Mouse (Mus musculus) ovary, postnatal 36 days (tissue): ENCODE data around the gene Trem1.

Experiments
- DNase-seq: peaks from one replicate; pipeline ENCODE4 v3.0.0; 2022; ENCODE audit warnings: low spot score, mixed read lengths

Trem1 gene

DNA sequence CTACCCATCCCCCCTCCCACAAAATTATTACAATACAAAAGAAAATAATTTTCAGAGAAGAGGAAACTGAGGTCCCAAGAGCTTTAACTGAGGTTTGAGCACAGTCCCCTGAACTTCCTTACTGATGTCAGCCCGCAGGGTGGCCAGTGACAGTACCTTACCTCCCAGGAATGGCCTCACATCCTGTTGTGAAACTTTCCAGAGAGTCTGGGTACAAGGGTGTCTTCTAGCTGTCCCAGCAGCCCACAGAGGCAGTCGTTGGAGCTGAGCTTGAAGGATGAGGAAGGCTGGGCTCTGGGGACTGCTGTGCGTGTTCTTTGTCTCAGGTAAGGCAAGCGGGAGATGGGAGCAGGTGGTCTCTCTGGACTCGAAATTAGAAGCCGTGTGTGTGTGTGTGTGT, at the start of gene Trem1:
Gene Trem1 (plus strand): TSS at position 251 of the 400 bp plus-strand sequence.
- DNase-seq: no peak

DNA sequence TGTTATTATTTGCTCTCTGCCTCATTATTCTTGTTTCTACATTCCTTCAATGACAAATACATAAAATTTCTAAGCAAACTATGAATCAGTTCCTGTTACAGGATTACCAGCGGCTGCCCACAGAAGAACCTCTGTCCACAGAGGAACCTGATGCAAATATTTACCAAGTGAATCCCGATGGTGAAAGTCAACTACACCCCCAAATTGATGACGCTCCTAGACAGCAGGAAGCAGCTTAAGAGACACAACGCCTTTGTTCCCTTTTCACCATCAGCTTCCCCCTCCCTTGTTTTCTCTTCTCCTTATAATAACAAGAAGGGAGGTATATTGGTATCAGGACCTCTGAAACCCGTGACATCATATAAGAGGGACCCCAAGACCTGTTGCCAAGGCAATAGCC, 47.3 kb upstream of the Trem1 start:
- no peak for DNase-seq

DNA sequence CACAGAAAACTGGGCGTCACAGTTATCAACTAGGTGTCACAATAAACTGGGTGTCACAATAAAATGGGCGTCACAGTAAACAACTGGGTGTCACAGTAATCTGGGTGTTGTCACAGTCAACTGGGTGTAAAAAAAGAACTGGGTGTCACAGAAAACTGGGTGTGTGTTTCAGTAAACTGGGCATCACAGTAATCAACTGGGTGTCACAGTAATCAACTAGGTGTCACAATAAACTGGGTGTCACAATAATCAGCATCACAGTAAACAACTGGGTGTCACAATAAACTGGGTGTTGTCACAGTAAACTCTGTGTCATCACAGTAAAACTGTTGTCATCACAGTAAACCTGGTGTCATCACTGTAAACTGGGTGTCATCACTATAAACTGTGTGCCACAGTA, 40.2 kb upstream of the Trem1 start:
- no peak for DNase-seq

DNA sequence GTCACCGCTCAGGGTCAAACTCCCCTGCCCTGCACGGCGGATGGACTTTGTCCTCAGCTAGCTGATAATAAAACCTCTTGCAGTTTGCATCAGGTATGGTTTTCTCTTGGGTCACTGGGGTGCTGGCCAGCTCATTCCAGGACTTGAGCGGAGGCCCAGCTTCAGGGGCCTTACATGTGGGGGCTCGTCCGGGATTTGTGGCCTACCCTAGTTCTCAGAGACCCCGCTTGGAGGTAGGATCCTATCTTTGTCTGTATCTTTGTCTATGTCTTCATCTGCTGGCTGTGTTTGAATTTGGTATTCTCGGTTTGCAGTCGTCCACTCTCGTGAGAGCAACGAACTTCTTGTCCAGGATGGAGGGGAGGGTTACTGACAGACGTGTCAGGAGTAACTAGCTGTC, 29.5 kb upstream of the Trem1 start:
- DNase-seq: no peak

DNA sequence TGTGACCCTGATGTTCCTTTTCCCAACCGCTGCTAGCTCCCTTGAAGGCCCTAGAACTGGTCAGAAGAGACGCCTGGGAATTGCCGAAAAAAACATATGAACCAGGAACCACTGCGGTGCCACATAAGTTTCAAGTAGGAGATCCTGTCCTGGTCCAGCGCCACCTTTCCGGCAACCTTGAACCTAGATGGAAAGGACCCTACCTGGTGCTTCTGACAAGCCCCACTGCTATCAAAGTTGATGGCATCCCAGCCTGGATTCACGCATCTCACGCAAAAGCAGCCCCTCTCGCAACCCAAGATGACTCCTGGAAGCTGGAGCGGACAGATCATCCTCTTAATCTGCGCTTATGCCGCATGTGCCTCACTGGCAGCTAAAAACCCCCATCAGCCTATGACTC, 20.0 kb upstream of the Trem1 start:
- no peak for DNase-seq

DNA sequence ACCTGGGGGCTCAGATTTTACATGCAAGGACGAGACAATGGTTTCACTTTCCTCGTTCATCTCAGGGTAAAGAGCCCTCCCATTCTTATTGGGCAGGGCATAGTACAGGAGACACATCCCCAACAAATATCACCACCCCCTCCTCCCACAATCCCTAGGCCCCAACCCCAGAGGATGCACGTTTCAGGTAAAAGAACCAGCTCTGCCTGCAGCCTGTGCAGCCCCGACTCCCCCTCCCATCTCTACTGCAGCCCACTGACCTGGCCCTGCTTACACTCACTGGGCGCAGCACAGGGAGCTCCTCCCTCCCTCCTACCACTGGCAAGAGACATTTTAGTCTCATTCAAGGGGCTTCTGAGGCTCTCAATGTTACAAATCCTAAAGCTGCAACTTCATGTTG, 19.1 kb upstream of the Trem1 start:
- no peak for DNase-seq

DNA sequence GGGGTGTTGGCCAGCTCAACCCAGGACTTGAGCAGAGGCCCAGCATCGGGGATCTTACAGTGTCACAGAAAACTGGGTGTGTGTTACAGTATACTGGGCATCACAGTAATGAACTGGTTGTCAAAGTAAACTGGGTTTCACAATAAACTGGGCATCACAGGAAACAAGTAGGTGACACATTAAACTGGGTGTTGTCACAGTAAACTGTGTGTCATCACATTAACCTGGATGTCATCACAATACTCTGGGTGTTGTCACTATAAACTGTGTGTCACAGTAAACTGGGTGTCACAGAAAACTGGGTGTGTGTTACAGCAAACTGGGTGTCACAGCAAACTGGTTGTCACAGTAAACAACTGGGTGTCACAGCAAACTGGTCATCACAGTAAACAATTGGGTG, 17.1 kb upstream of the Trem1 start:
- no peak for DNase-seq

DNA sequence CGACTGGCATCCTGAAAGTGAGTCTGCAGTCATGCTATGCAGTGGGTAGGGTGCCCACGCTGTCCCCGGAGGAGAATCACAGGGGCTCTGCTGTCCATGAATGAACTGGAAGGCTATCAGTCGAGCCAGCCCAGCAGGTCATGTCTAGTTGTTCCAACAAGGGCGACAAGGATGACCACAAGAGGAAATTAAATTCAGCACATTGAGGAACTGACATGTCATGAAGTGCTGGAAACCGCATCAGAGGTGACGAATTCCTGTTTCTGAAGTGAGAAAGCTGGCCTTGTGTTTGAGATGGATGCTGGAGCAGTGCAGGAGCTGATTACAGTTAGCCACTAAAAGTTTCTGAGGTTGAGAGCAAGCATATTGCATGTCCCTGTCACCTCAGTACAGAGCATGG, 1.9 kb upstream of the Trem1 start:
- DNase-seq: no peak

DNA sequence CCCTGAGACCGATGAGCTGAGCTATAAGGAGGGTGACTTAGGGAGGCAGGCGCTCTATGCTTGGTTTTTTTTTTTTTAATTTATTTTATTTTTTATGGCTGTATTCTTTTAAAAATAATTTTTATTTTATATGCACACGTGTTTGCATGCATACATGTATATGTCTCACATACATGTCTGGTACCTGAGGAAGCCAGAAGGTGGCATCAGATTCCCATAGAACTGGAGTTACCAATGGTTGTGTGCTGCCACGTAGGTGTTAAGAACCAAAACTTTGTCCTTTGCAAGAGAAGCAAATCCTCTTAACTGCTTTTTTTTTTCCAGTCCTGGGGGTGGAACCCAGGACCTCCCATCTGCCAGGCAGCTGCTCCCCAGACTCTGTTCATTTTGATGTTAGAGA, 1.2 kb downstream of the Trem1 start:
- DNase-seq: no peak

DNA sequence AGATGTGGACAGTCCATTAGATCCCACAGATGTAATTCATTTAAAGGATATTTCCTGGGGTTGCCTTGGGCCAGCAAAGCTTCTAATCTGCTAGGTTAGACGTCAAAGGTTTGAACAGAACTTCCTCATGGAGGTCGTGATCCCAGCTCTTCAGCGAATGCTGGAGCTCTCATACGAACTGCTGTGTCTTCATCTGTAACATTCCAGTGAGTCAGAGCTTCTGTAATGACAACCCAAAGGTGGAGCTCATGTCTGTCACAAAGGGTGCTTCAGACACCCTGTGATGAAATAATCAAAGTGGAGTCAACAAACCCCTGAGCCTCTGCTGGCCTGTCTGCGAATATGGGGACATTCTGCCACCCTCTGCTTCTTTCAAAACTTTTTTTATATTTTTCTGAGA, 2.0 kb downstream of the Trem1 start:
- no peak for DNase-seq

DNA sequence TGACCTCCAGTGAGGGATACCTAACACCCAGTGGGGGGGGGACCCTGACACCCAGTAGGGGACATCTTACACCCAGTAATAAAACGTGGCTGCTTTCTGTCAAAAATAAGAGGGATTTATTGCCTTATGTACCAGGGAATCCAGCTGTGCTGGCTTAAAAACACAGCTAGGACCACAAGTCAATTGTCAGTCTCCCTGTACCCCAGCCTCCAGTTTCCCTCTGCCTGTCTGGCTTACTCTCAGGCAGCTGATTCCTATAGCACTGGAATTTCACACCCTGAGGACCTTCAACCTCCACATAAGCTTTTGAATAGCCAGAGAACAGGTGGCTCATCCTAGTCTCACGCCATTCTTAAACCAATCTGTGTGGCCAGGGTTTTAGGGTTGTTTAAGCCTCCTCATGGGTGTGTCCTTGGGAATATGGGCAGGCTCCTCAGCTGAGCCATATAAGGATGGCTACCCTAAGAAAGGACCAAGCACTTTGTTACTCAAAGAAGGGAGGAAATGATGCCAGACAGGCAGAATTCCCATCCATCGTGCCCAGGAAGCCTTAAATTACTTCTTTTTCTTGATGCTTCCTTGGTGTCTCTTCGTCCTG, 3.3 kb downstream of the Trem1 start:
- no peak for DNase-seq

DNA sequence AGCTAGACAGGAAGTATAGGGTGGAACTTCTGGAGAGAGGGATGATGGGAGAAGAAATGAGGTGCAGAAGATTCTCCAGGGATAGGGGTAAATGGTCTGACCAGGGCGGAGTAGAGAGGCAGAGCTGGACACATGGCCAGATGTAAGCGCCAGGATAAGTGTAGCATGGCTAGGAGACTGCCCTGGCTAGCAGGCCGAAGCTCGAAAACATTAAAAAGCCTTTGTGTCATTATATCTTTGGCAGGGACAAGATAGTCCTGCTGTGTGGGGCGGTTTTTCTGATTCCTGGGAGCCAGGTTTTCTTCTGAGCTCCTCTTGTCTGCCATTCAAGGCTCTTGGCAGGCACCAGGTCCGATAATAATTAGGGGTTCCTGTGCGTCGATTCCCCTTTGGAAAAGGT, 5.1 kb downstream of the Trem1 start:
- no peak for DNase-seq

DNA sequence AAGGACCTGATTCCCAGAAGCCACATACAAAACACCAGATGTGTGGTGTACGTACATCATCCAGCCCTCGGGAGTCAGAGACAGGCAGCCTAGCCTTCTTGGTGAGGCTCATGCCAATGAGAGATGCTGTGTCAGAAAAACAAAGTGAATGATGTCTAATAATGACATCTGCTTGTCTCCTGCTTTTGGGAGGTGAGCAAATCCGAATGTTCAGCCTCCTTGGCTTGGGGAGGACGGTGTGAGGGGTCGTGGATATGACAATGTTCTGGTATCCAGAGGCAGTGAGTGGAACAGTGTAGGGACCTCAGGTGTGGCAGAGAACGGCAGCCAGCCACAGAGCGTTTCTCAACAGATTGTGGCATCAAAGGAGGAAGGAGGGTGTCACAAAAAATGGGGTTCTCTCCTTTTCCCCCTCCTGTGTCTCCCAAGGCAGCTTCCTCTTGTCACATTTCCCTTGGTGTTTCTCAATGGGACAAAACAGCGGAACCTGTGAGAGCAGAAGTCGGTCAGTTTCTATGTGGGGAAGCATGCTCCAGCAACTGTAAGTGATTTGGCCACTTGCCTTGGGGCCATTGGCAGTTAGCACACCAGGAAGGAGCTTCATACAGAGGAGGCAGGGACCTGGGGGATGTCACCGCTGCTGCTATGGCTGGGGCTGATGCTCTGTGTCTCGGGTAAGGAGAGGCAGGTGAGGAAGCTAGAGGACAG, 14.8 kb downstream of the Trem1 start, which contains the start of gene Trem3:
Gene Trem3 (plus strand): TSS at position 557 of the 708 bp plus-strand sequence.
- DNase-seq: no peak

DNA sequence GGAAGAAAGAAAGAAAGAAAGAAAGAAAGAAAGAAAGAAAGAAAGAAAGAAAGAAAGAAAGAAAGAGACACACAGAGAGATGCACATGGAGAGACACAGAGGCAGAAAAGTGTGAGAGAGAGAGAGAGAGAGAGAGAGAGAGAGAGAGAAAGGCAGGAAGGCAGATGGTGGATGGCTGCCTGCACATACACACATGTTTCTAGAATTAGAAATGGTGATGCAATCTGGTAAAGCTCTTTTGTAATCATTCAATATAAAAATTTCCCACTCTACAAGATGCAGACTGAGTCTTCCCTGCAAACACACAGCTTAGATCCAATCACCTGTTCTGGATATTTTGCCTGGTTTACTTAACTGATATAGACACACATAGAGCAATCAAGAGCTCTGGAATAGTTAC, 16.5 kb downstream of the Trem1 start:
- no peak for DNase-seq

DNA sequence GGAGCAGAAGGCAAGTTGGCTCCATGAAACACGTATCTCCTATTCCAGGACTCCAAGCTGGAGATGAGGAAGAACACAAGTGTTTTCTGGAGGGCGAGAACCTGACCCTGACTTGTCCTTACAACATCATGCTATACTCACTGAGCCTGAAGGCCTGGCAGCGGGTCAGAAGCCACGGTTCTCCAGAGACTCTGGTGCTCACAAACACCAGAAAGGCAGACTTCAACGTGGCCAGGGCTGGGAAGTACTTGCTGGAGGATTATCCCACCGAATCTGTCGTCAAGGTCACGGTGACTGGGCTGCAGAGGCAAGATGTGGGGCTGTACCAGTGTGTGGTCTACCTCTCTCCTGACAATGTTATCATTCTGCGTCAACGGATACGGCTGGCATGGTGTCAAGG, 16.9 kb downstream of the Trem1 start:
- no peak for DNase-seq

DNA sequence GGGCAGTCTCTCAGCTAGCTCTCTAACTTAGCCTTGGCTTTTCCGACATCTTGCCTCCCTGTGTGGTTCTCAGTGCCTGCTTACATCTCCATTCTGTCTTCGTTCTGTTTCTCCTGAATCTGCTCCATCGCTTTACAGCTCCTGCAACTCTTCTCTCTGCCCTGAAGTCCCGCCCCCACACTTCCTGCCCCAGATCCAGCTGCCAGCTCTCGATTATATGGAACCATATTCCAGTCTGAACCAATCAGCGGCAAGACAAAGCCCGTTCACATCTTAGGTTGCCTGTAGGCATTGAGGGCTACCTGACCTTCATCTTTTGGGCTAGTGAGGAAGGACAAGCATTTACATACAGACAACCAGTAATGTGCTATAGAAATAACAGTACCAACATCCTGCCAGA, 18.1 kb downstream of the Trem1 start:
- DNase-seq: no peak

DNA sequence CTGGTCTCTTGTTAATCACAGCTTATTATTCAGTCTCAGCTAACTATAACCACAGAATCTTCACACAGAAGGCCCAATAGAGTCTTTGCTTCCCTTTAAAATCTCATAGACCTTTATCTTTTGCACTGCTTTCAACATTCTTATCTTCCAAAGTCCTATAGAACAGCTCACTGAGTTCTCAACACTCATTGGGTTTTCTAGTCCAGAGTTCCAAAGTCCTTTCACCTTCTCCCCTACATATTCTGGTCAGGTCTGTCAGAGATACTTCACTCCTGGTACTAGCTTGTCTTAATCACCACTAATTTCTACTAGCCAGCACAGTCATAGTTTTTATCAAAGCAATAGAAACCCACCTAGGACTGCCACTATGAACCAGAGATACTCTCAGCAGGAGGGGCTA, 24.0 kb downstream of the Trem1 start:
- DNase-seq: no peak

DNA sequence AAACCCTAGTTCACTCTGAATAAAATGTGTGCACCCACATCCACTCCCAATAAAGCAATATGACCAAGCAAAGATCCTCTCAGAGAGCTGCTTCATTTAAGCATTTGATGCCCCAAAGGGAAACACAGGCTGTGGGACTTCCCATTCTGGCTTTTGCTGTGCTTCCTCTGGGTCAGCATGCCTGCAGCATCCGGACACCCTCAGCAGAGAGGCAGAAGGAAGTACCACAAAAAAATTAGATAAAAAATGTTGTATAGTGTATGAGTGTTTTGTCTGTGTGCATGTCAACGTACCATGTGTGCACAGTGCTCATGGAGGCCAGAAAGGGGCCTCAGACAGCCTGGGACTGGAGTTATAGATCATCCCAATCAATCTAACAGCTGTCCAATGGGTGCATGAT, 29.3 kb downstream of the Trem1 start:
- DNase-seq: no peak

DNA sequence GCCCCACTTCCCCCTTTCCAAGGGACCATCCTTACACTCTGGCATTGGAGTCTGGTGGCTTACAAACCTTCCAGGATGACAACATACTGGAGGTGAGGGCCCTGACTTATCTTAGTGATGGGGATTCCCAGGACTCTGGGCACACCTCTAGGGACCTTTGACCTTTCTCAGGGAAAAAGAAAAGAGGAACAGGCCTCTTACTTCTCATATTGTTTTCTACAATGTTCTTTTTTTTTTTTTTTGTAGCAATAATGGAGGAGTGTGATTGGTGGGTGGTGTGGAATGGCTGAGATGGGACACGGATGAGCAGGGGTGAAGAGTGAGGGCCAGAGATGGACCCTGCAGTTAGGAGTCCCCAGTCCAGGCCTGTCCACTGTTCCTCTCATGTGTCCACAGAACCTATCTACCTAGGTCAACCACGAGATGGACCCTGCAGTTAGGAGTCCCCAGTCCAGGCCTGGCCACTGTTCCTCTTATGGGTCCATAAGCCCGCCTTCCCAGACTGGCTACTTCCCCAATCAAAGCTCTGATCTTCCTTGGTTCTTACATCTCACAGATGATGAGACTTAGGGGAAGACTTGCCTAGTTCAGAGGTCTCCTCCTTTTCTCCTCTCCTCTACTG, 31.3 kb downstream of the Trem1 start, which contains the start of gene Treml4:
Gene Treml4 (plus strand): TSS at position 555 of the 622 bp plus-strand sequence.
- DNase-seq: no peak

DNA sequence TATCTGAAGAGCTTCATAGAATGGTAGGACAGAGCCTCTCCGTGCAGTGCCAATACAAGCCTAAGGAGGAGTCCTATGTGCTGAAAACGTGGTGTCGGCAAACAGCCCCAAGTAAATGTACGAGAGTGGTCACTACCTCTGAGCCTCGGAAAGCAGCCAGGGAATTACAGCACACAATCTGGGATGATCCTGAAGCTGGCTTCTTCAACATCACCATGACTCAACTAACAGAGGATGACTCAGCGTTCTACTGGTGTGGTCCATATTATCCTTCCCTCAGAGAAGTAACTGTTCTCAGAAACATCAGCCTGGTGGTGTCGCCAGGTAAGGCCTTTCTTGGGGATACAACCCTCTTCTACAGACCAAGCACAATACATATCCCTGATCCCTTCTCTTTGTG, 32.1 kb downstream of the Trem1 start:
- no peak for DNase-seq

DNA sequence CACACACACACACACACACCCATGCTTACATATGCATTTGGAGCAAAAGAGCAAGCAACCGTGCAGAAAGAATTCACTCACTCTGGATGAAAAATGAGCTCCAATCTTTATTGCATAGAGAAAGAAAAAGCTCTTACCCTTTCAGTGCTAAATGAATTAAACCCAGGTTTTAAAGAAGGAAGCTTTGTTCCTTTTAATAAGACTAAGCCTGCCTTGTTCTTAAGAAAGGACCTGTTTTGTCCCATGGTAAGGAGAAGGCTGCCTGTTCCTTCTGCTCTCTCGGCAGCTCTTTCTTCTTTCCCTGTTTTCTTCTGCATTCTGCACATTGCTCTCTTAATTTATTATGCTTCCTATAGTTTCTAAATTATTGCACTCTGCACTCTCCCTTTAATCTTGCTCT, 33.6 kb downstream of the Trem1 start:
- no peak for DNase-seq

DNA sequence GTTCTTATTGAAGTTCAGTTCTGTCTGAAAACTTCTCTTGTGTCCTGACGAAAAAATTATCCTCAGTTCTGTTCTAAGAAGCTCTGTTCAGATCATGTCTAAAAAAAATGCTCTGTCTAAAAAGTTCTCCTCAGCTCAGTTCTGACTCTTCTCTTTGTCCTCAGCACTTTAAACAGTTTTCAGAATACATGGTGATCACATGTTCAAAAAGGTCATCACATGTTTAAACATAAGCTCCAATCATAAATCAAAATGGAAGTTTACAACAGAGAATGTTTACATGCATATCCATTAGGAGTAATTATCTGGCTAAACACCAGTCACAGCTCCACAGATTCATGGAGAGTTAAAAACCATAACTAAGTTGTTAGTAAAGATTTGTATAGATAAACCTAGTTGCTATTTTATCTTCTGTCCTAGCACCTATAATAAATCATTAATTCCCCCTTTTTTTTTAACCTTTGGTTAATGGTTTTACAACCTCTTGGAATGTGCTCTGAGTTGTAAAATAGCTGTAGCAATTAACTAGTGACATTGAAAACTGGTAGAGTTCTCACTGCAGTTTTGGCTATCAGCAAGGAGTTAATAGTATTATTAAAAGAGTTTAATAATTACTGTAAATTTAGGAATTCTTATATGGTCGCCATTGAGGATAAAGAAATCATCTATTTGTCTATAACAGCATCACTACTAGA, 34.2 kb downstream of the Trem1 start:
- no peak for DNase-seq

DNA sequence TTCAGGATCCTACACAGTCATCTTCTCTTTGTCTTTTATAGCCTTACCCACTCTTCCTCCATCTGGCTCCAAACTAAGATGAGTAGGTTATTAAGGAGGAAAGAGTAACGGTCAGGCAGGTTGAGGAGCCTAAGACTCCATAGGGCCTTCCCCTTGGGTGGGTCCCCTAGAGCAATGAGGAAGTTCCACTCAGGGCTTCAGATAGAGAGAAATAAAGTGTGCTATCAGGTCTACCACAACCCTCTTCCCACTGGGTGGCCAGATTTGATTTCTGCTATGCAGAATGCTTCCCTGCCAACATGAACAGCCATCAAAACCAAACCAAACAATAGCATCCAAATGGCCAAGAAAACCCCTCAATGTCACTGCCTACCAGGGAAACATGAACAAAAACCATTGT, 35.0 kb downstream of the Trem1 start:
- DNase-seq: no peak
